Mouse (Mus musculus): ENCODE measurements around the gene Aunip.

DNA sequence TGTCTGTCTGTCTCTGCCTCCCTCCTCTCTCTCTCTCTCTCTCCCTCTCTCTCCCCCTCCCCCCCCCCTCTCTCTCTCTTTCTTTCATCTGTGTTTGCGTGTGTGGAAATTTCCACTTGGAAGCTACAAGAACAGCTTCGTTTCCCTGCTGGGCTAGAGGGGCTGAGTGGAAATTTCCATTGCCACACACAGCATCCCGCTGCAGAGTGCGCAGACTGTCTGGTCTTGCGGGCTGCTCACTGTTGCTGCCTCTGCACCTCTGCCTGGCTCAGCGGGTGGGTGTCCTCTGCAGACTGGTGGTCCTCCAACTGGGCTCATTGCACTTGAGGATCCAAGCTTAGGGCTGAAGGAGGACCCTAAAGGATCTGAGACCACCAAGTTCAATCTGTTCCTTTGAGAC is 27.1 kb upstream of the Aunip start:
- TF ChIP-seq CTCF (IDR thresholded peaks at IDR 0.05) (no peak), EP300 (IDR thresholded peaks at IDR 0.05) (no peak)

Measured in lung, postnatal 0 days (tissue).